Mouse (Mus musculus) cerebellum, postnatal 4 days (tissue): ENCODE data around the gene Rngtt.
A peak's percentile ranks its signal among the peaks of the same experiment; 100 is the strongest.
"Not testable (repeated sequence)": the region's sequence is repeated elsewhere in the genome, so short reads cannot be mapped to it uniquely, and the experiment has no call there.

Experiments
- DNase-seq, 2 experiments: peaks; one replicate each; pipeline ENCODE4 v3.0.0; 2022; ENCODE audit warnings: low spot score in 2 of 2, mixed read lengths in 1 of 2

Rngtt gene

DNA sequence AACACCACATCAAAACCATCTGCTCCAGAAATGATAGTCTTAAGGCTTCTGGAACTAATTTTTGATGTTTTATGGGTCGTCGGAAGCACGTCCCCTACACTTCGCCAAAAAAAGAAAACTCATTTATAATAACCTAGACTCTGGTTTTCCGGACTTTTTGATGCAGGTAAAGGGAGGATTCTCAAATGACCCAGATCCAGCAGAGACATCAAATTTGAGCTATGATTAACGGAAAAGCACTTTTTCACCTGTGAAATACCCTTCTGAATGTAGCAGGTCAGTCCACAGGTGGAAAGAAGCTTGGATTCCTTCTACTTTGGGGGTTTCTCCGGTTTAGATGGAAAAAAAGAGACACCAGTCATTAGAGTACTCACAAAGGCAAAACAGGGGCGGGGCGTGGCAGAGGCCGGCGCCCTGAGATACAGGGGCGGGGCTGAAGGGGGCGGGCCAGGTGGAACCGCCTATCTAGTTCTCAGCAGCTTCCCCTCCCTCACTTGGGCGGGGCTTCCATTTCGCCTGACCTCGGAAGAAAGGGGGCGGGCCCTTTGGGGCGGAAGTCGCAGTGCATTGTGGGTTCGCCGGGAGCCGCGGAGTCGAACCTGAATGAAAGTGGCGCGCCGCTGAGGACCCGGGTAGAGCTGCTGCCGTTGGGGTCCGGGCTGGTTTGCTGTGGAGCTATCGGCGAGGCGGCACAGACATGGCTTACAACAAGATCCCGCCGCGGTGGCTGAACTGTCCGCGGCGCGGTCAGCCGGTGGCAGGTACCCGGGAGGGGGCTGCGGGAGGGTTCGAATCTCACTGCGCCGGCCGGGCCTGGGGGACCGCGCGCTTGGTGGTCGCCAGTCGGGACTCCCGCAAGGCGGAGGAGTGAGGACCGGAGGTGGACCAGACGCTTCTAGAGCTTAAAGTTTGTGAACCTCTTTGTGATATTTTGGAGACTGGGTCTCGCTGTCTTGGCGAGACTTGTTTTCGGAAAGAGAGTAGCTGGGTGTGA is at the start of gene Rngtt:
Gene Rngtt, plus strand, starts transcription at position 548 of the 994 bp plus-strand sequence.
- DNase-seq, result peak; percentile 84 to 94

DNA sequence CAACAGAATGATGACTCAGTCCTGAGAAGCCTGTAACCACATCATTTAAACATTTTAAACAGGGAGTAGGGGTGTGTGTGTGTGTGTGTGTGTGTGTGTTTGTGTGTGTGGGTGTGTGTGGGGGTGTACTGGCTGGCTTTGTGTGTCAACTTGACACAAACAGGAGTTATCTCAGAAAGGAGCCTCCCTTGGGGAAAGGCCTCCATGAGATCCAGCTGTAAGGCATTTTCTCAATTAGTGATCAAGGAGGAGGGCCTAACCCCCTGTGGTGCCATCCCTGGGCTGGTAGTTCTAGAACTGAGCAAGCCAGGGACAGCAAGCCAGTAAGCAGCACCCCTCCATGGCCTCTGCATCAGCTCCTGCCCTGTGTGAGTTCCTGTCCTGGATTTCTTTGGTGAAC is 49.8 kb upstream of the Rngtt start:
- DNase-seq, result no peak

GRCm38 (mm10) chr4:33261311-33261753 is 48.8 kb upstream of the Rngtt start:
- DNase-seq, result peak; percentile 37 to 72

DNA sequence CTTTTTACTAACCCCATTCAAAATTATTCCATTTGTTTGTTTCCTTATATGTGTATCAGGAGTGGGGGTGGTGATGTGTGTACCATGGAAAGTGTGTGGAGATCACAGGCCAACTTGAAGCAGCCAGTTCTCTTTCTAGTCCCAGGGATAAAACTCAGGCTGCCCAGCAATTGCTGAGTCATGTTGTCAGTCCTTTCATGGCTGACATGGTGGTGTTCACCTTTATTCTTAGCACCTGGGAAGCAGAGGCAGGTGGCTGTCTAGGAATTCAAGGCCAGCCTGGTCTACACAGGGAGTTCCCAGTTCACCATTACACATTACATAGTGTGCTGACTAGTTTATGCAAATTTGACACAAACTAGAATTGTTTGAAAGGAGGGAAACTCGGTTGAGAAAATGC is 47.2 kb upstream of the Rngtt start:
- no peak for DNase-seq

DNA sequence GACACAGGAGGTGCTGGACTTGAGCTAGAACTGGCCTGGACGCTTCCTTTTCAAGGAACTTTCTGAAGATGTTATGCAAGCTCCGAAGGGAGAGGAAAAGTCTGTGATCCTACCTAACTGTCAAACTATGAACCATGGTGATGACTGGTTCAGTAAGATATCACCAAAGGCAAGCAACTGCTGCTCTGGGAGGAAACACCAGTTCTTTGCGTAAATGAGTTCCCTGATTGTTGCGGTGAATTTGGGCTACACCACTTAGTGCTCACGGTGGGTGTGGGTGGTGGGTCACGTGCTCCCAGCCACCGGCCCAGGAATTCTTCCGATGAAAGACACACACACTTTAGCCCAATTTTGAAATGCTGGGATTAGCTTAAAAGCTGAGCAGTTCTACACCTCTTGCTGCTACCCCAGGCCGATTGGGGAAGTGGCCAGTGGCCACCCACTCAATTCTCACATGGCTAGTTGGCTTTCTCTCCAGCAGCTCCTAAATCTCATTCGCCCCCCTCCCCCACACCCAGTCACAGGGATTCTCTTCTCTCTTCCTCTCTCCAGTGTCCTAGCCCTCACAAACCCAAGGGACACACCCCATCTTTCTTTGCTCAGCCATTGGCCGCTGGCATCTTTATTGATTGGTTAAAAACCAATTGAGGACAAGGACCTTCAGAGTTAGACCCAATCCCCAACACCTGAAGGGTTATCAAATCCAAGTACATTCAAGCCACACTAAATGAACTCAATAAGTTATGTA is 45.0 kb upstream of the Rngtt start:
- no peak for DNase-seq

DNA sequence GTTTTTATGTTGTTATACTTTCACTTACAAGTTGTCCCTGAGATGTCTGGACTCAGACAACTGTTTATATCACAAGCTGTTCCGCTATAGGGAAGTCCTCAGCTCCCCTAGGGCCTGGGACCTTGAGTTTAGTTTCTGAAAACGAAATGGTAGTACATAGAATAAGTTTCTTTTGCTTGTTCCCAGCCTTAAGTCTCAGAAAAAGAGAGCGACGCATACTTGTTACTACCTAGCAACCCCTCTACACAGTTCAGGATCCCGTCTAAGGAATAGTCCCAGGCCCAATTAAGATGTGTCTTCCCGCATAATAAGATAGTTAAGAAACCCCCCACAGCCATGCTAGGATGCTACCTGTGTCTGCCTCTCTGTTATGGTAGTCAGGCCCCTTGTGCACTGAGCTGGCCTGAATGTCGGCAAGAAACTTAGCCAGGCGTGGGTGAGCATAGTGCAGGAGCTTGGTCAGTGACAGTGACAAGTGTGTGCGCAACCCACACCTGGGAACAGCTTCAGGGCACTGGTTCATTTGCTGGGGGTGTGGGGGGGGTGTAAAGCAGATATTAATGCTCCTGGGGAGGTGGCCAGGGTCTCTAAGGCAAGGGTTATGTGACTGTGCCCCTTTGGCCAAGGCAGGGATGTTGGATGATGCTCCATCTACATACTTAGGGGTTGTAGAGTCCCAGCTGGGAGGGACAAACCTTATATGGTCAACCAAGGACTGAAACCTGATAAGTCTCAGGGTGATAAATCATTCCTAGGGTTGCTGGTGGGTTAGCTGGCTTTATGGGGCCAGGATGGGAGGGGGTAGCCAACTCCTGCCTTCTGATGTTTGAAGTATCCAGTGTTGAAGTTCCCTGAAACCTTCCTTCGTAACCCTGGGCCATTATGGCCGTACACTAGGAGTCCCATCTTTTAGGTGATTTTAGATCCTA is 39.5 kb upstream of the Rngtt start:
- DNase-seq, result no peak

- no peak for DNase-seq
These were observed 36.7 kb upstream of the Rngtt start for GRCm38 (mm10) chr4:33273437-33273836.

DNA sequence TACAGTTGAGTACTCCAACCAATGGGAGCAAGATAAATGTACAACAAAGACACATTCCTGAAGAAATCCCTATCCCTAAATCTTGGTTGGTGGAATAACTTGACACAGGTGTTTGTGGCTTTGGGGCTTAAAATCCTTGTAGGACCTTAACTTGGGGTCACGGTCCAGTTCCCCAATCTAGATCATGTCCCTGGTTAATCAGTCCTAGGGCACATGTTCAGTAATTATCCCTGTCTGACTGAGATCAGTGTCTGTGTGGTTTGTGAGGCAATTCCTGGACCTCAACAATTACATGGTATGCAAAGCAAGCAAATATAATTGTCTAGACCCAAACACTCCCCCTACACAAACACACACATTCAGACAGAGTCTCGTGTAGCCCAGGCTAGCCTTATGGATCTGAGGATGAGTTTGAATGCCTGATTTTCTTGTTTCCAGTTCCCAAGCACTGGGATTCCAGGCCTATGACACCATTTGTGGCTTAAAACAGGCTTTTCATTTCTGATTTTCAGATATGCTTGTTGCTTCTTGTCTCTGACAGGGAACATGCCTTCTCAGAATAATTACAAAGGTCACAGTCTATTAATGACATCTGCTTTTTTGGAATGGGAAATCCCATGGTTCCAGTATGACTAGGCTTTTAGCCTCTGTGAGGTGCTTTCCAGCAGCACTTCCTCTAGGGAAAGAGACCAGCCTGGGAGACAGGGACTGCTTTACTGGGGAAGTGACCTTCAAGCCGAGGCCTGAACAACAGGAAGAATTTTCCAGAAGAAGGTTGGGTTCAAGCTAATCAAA is 28.0 kb upstream of the Rngtt start:
- no peak for DNase-seq

GRCm38 (mm10) chr4:33284083-33284880 is 25.8 kb upstream of the Rngtt start:
- no peak for DNase-seq

DNA sequence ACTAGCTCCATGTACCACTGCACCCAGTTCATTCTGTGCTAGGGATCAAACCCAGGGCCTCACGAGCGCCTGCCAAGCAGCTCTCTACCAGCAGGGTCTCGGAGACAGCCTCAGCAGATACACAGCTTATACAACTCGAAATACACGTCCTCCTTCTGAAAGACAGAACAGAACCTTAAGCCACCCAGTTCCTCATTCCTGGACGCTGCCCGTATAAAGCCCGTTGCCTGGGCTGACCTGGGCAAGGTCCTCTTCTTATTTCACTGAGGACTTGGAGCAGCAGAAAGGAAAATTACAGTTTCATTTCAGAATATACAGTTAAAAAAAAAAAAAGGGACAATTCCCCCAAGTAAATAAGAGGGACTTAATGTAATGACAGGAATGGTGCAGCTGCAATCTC is 24.7 kb upstream of the Rngtt start:
- DNase-seq, result no peak

GRCm38 (mm10) chr4:33289106-33289650 is 20.9 kb upstream of the Rngtt start:
- no peak for DNase-seq

- DNase-seq, result no peak
These were observed 20.1 kb upstream of the Rngtt start, which contains the start of gene Pnrc1 for GRCm38 (mm10) chr4:33290002-33290401. TSS of gene Pnrc1 (minus strand) at chr4:33290163.

DNA sequence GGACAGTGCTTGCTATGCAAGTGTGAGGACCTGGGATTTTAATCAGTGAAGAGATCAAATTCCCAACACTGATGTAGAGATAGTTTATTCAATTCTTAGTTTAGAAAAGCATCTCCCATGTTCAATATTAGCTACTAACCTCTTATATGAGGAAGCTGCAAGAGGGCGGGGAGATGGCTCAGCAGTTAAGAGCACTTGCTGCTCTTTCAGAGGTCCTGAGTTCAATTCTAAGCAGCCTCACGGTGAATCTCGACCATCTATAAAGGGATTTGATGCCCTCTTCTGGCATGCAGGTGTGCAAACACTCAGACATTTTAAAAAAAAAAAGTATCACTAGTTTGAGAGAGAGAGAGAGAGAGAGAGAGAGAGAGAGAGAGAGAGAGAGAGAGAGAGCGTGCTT is 19.2 kb upstream of the Rngtt start:
- DNase-seq, result no peak

GRCm38 (mm10) chr4:33292409-33293370 is 17.4 kb upstream of the Rngtt start:
- DNase-seq, result peak; percentile 54 to 74

- not testable (repeated sequence) for DNase-seq
These were observed 9.0 kb upstream of the Rngtt start for GRCm38 (mm10) chr4:33300891-33301665.

DNA sequence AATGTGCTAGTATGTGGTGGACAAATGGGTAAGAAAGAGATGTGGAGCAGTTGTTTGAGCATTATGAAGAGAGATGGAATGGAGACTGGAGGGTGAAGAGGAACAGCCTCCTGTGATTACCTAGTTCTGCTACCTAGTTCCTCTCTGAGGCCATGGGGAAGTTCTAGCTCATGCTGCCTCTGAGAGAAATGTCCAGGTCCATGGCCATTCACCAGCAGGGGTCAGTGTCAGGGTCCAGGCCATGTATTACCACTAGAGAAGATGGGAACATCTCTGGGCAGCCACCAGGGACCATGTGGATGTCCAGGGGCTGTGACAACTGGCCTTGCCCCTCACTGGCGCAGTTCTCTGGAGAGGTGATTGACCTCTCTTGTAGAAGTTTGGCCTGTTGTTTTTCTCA is 7.1 kb upstream of the Rngtt start:
- DNase-seq, result no peak

GRCm38 (mm10) chr4:33307146-33307545 is 3.0 kb upstream of the Rngtt start:
- no peak for DNase-seq
